Mouse (Mus musculus) heart, embryonic 10.5 days (tissue): Measurements from ENCODE around the gene Myl10. TPM values are rescaled to one million over a fixed set of nuclear protein-coding genes. Genes with fewer than 3 reads are reported as not detected.
"Not testable (repeated sequence)": the region's sequence is repeated elsewhere in the genome, so short reads cannot be mapped to it uniquely, and the experiment has no call there.

Experiments used
- DNase-seq: peaks from one replicate; pipeline ENCODE4 v3.0.0-alpha.2; 2017; ENCODE audit warnings: low spot score
- H3K27ac ChIP-seq: fragments of 300-500 bp; sonication (generic); 2 replicates; pipeline ENCODE4 v1.5.1; 2016; ENCODE audit warnings: mild to moderate bottlenecking
- H3K27me3 ChIP-seq: fragments of 300-500 bp; sonication (generic); 2 replicates; pipeline ENCODE4 v1.6.1; 2016; ENCODE audit warnings: mild to moderate bottlenecking; ENCODE audit not compliant: poor library complexity, insufficient read depth, severe bottlenecking
- H3K36me3 ChIP-seq: fragments of 300-500 bp; sonication (generic); 2 replicates; pipeline ENCODE4 v1.6.1; 2016; ENCODE audit warnings: mild to moderate bottlenecking, moderate library complexity
- H3K4me1 ChIP-seq: fragments of 300-500 bp; sonication (generic); 2 replicates; pipeline ENCODE4 v1.6.1; 2016; ENCODE audit warnings: mild to moderate bottlenecking
- H3K4me3 ChIP-seq: fragments of 300-500 bp; sonication (generic); 2 replicates; pipeline ENCODE4 v1.5.1; 2016; ENCODE audit warnings: mild to moderate bottlenecking, moderate library complexity
- H3K9me3 ChIP-seq: fragments of 300-500 bp; sonication (generic); 2 replicates; pipeline ENCODE4 v1.6.1; 2016; ENCODE audit warnings: mild to moderate bottlenecking, moderate library complexity
- WGBS: fragments of 180-500 bp; shearing (Covaris S2); methylation state at CpG from one replicate; pipeline ENCODE4 v1.1.7; 2016; 5-methylcytosine and 5-hydroxymethylcytosine counted together
- polyA plus RNA-seq: library from polyadenylated mRNA; unstranded; fragments of >200 nt; fragmentation: Nextera tagmentation; extraction: Ambion mirVana; gene quantifications from 2 replicates; pipeline ENCODE4 v1.2.1, GENCODE M21; 2016

Gene Myl10
- polyA plus RNA-seq, result not detected in 2 replicates

- 83% methylated on average over 4 of the region's 4 CpGs for WGBS
- Histone ChIP-seq H3K27me3 (peaks cover 13% of the 10 kb centered on the region; the same call in 1 of the 2 replicates), H3K36me3 (no peaks in the 10 kb centered on the region), H3K9me3 (no peaks in the 10 kb centered on the region), H3K4me3 (no peak within 1 kb of the TSS), H3K27ac (no peak within 1 kb of the TSS), H3K4me1 (peaks cover 3% of the 10 kb centered on the region; the same call in 1 of the 2 replicates)
- no peak for DNase-seq
These were observed at the start of gene Myl10 for GRCm38 (mm10) chr5:136692784-136693183. Gene Myl10, plus strand, starts transcription at chr5:136693146.

- no peaks in the 10 kb centered on the region for H3K4me1 ChIP-seq
- no peaks in the 10 kb centered on the region for H3K9me3 ChIP-seq
- no peaks in the 10 kb centered on the region for H3K27me3 ChIP-seq
- H3K27ac ChIP-seq, result no peak overlapping the region
- 82% methylated on average over 4 of the region's 4 CpGs for WGBS
- no peak for DNase-seq
- H3K36me3 ChIP-seq, result no peaks in the 10 kb centered on the region
- H3K4me3 ChIP-seq, result no peak overlapping the region
These were observed 46.1 kb upstream of the Myl10 start for GRCm38 (mm10) chr5:136646731-136647328.

GRCm38 (mm10) chr5:136649071-136649470 lies 43.9 kb upstream of the Myl10 start:
- WGBS, result 73% methylated on average over 5 of the region's 5 CpGs
- H3K9me3 ChIP-seq, result no peaks in the 10 kb centered on the region
- no peak overlapping the region for H3K27ac ChIP-seq
- no peaks in the 10 kb centered on the region for H3K36me3 ChIP-seq
- H3K27me3 ChIP-seq, result no peaks in the 10 kb centered on the region
- DNase-seq, result no peak
- no peaks in the 10 kb centered on the region for H3K4me1 ChIP-seq
- H3K4me3 ChIP-seq, result no peak overlapping the region

GRCm38 (mm10) chr5:136649655-136650054 lies 43.3 kb upstream of the Myl10 start:
- H3K36me3 ChIP-seq, result no peaks in the 10 kb centered on the region
- DNase-seq, result no peak
- H3K27me3 ChIP-seq, result no peaks in the 10 kb centered on the region
- H3K27ac ChIP-seq, result no peak overlapping the region
- no peaks in the 10 kb centered on the region for H3K9me3 ChIP-seq
- 89% methylated on average over 5 of the region's 5 CpGs for WGBS
- H3K4me3 ChIP-seq, result no peak overlapping the region
- no peaks in the 10 kb centered on the region for H3K4me1 ChIP-seq

- Histone ChIP-seq H3K36me3 (no peaks in the 10 kb centered on the region), H3K4me1 (no peaks in the 10 kb centered on the region), H3K9me3 (no peaks in the 10 kb centered on the region), H3K27me3 (no peaks in the 10 kb centered on the region), H3K4me3 (no peak overlapping the region), H3K27ac (no peak overlapping the region)
- DNase-seq, result no peak
These were observed 38.5 kb upstream of the Myl10 start for GRCm38 (mm10) chr5:136654481-136654880.

GRCm38 (mm10) chr5:136656830-136657395 lies 36.0 kb upstream of the Myl10 start:
- no peak overlapping the region for H3K4me3 ChIP-seq
- H3K27ac ChIP-seq, result no peak overlapping the region
- no peaks in the 10 kb centered on the region for H3K27me3 ChIP-seq
- DNase-seq, result no peak
- no peaks in the 10 kb centered on the region for H3K36me3 ChIP-seq
- H3K4me1 ChIP-seq, result no peaks in the 10 kb centered on the region
- H3K9me3 ChIP-seq, result no peaks in the 10 kb centered on the region
- WGBS, result 75% methylated on average over 10 of the region's 10 CpGs

- DNase-seq, H3K4me3 ChIP-seq, H3K36me3 ChIP-seq, H3K9me3 ChIP-seq, H3K4me1 ChIP-seq, H3K27ac ChIP-seq: not testable (repeated sequence)
- H3K27me3 ChIP-seq, result peaks cover 14% of the 10 kb centered on the region; the same call in 1 of the 2 replicates
- 69% methylated on average over 5 of the region's 5 CpGs for WGBS
These were observed 32.2 kb upstream of the Myl10 start for GRCm38 (mm10) chr5:136660721-136661120.

GRCm38 (mm10) chr5:136662281-136662680 lies 30.7 kb upstream of the Myl10 start:
- Histone ChIP-seq H3K4me3 (no peak overlapping the region), H3K9me3 (no peaks in the 10 kb centered on the region), H3K27me3 (peaks cover 14% of the 10 kb centered on the region; the same call in 1 of the 2 replicates), H3K27ac (no peak overlapping the region), H3K4me1 (no peaks in the 10 kb centered on the region), H3K36me3 (no peaks in the 10 kb centered on the region)
- no peak for DNase-seq
- WGBS, result 84% methylated on average over 10 of the region's 10 CpGs

GRCm38 (mm10) chr5:136662822-136663221 lies 30.1 kb upstream of the Myl10 start:
- Histone ChIP-seq H3K27me3 (peaks cover 14% of the 10 kb centered on the region; the same call in 1 of the 2 replicates), H3K9me3 (no peaks in the 10 kb centered on the region), H3K4me3 (no peak overlapping the region), H3K4me1 (no peaks in the 10 kb centered on the region), H3K36me3 (no peaks in the 10 kb centered on the region), H3K27ac (no peak overlapping the region)
- DNase-seq, result no peak
- WGBS, result 63% methylated on average over 1 of the region's 1 CpGs

- Histone ChIP-seq H3K4me1 (no peaks in the 10 kb centered on the region), H3K27me3 (peaks cover 14% of the 10 kb centered on the region; the same call in 1 of the 2 replicates), H3K4me3 (no peak overlapping the region), H3K36me3 (no peaks in the 10 kb centered on the region), H3K9me3 (no peaks in the 10 kb centered on the region), H3K27ac (no peak overlapping the region)
- DNase-seq, result peak; percentile 90
- WGBS, result 4% methylated on average over 9 of the region's 9 CpGs
These were observed 28.4 kb upstream of the Myl10 start for GRCm38 (mm10) chr5:136664497-136664896.

GRCm38 (mm10) chr5:136676315-136677030 lies 16.5 kb upstream of the Myl10 start:
- WGBS, result 81% methylated on average over 18 of the region's 18 CpGs
- Histone ChIP-seq H3K27ac (no peak overlapping the region), H3K4me1 (no peaks in the 10 kb centered on the region), H3K27me3 (peaks cover under 1% of the 10 kb centered on the region; the same call in 1 of the 2 replicates), H3K9me3 (0 out of 2 replicates have a peak, but pooled peaks cover 3% of the 10 kb centered on the region), H3K4me3 (no peak overlapping the region), H3K36me3 (no peaks in the 10 kb centered on the region)
- DNase-seq, result no peak

- Histone ChIP-seq H3K4me3 (no peak overlapping the region), H3K27me3 (no peaks in the 10 kb centered on the region), H3K36me3 (no peaks in the 10 kb centered on the region), H3K9me3 (0 out of 2 replicates have a peak, but pooled peaks cover 3% of the 10 kb centered on the region), H3K27ac (no peak overlapping the region), H3K4me1 (no peaks in the 10 kb centered on the region)
- DNase-seq, result no peak
- 66% methylated on average over 6 of the region's 6 CpGs for WGBS
These were observed 14.1 kb upstream of the Myl10 start for GRCm38 (mm10) chr5:136678840-136679348.

GRCm38 (mm10) chr5:136686349-136686748 lies 6.6 kb upstream of the Myl10 start:
- H3K36me3 ChIP-seq, result no peaks in the 10 kb centered on the region
- DNase-seq, result no peak
- 82% methylated on average over 4 of the region's 4 CpGs for WGBS
- peaks cover 8% of the 10 kb centered on the region; the same call in 1 of the 2 replicates for H3K27me3 ChIP-seq
- H3K4me3 ChIP-seq, result no peak overlapping the region
- no peak overlapping the region for H3K27ac ChIP-seq
- H3K9me3 ChIP-seq, result no peaks in the 10 kb centered on the region
- H3K4me1 ChIP-seq, result no peaks in the 10 kb centered on the region
